Mouse (Mus musculus) intestine, embryonic 16.5 days (tissue): ENCODE measurements around the gene Zmynd8. TPM values are rescaled to one million over a fixed set of nuclear protein-coding genes. Genes with fewer than 3 reads are reported as not detected.

Experiments
- ATAC-seq: fragments of 200-750 bp; cut with Nextera tagmentation; 2 replicates; pipeline ENCODE4 v1.8.0; 2017; ENCODE audit warnings: moderate TSS enrichment, moderate library complexity
- H3K27ac ChIP-seq: fragments of 300-500 bp; sonication (generic); 2 replicates; pipeline ENCODE4 v1.5.1; 2014; ENCODE audit warnings: mild to moderate bottlenecking, low read length
- H3K27me3 ChIP-seq: fragments of 300-500 bp; sonication (generic); replicated peaks from 2 replicates; pipeline ENCODE4 v1.6.1; 2014; ENCODE audit warnings: low read length, control low read depth, mixed read lengths; ENCODE audit not compliant: control insufficient read depth, insufficient read depth
- H3K36me3 ChIP-seq: fragments of 300-500 bp; sonication (generic); 2 replicates; pipeline ENCODE4 v1.6.1; 2014; ENCODE audit warnings: low read length, control low read depth; ENCODE audit not compliant: control insufficient read depth, insufficient read depth
- H3K4me1 ChIP-seq: fragments of 300-500 bp; sonication (generic); 2 replicates; pipeline ENCODE4 v1.6.1; 2014; ENCODE audit warnings: low read length, control low read depth, mixed read lengths; ENCODE audit not compliant: control insufficient read depth, insufficient read depth
- H3K4me2 ChIP-seq: fragments of 300-500 bp; sonication (generic); 2 replicates; pipeline ENCODE4 v1.6.1; 2014; ENCODE audit warnings: low read depth, low read length, control low read depth
- H3K4me3 ChIP-seq: fragments of 300-500 bp; sonication (generic); 2 replicates; pipeline ENCODE4 v1.5.1; 2014; ENCODE audit warnings: mild to moderate bottlenecking, low read length
- H3K9ac ChIP-seq: fragments of 300-500 bp; sonication (generic); 2 replicates; pipeline ENCODE4 v1.6.1; 2014; ENCODE audit warnings: low read depth, low read length
- H3K9me3 ChIP-seq: fragments of 300-500 bp; sonication (generic); 2 replicates; pipeline ENCODE4 v1.6.1; 2016; ENCODE audit warnings: low read length, control low read depth; ENCODE audit not compliant: control insufficient read depth
- WGBS: fragments of 180-500 bp; shearing (Covaris S2); extraction: QIAGEN DNeasy Blood & Tissue Kit; methylation state at CpG from one replicate; pipeline ENCODE4 v1.1.7; 2014; 5-methylcytosine and 5-hydroxymethylcytosine counted together
- polyA plus RNA-seq: library from polyadenylated mRNA; unstranded; fragments of >200 nt; fragmentation: Nextera tagmentation; extraction: Ambion mirVana; gene quantifications from 2 replicates; pipeline ENCODE4 v1.2.1, GENCODE M21; 2015

Zmynd8 gene
- polyA plus RNA-seq, 1 experiment from 2014 or later: 61.6 TPM

DNA sequence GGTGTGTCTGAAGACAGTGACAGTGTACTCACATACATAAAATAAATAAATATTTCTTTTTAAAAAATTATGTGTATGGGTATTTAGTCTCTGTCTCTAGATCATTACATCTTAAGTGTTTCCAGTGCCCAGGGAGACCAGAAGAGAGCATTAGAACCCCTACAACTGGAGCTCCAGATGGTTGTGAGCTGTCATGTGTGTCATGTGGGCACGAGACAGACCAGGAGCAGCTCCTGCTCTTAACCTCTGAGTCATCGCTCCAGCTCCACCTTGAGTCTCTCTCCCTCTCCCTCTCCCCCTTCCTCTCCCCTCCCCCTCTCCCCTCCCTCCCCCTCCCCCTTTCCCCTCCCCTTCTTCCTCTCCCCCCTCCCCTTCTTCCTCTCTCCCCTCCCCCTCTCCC is 25.9 kb upstream of the Zmynd8 start:
- peaks cover 7% of the 10 kb centered on the region; the same call in 1 of the 2 replicates for H3K9me3 ChIP-seq
- H3K36me3 ChIP-seq: no peaks in the 10 kb centered on the region
- H3K4me2 ChIP-seq: no peak overlapping the region
- H3K4me1 ChIP-seq: peaks cover 4% of the 10 kb centered on the region; the same call in 1 of the 2 replicates
- 53% methylated on average over 2 of the region's 2 CpGs for WGBS
- no peak overlapping the region for H3K27ac ChIP-seq
- no peaks in the 10 kb centered on the region for H3K27me3 ChIP-seq
- no peak overlapping the region for H3K9ac ChIP-seq
- no peak overlapping the region for H3K4me3 ChIP-seq
- no peak for ATAC-seq

DNA sequence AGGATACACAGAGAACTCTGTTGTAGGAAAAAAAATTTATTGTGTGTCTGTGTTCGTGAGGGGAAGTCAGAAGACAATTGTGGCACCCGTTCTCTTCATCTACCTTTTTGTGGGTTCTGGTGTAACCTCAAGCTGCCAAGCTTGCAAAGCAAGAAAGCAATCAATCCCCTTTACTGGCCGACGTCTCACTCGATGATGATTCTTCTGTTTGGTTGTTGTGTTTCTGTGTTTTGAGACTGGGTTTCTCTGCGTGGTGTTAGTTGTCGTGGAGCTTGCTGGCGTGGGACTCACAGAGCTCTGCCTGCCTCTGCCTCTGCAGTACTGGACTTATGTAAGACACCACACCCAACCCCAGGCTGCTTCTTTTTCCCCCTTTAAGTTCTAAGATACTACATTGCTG is 24.9 kb upstream of the Zmynd8 start:
- no peaks in the 10 kb centered on the region for H3K27me3 ChIP-seq
- H3K4me3 ChIP-seq: no peak overlapping the region
- ATAC-seq: no peak
- peaks cover 7% of the 10 kb centered on the region; the same call in 1 of the 2 replicates for H3K9me3 ChIP-seq
- 87% methylated on average over 8 of the region's 8 CpGs for WGBS
- H3K36me3 ChIP-seq: no peaks in the 10 kb centered on the region
- no peak overlapping the region for H3K4me2 ChIP-seq
- peaks cover 4% of the 10 kb centered on the region; the same call in 1 of the 2 replicates for H3K4me1 ChIP-seq
- no peak overlapping the region for H3K9ac ChIP-seq
- no peak overlapping the region for H3K27ac ChIP-seq

DNA sequence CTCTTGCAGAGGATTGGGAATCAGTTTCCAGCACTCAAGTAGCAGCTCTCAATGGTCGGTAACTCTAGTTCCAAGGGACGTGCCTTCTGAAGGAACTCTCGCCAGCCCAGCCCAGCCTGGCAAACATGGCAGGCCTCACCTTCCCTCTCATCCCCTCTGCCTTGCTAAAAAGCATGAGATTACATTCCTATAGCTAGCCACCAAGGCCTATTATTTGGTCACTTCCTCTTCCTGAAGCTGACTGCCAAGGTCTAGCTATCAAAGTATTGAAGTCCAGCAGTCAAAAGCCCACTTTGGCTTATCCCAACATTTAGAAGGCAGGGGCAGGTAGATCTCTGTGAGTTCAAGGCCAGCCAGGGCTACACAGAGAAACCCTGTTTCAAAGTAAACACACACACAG is 24.2 kb upstream of the Zmynd8 start:
- Histone ChIP-seq H3K36me3 (no peaks in the 10 kb centered on the region), H3K9me3 (peaks cover 7% of the 10 kb centered on the region; the same call in 1 of the 2 replicates), H3K27ac (peak overlapping the region; percentile 50), H3K4me2 (no peak overlapping the region), H3K9ac (no peak overlapping the region), H3K4me1 (peaks cover 4% of the 10 kb centered on the region; the same call in 1 of the 2 replicates), H3K4me3 (no peak overlapping the region), H3K27me3 (no peaks in the 10 kb centered on the region)
- ATAC-seq: no peak
- WGBS: 77% methylated on average over 3 of the region's 3 CpGs

DNA sequence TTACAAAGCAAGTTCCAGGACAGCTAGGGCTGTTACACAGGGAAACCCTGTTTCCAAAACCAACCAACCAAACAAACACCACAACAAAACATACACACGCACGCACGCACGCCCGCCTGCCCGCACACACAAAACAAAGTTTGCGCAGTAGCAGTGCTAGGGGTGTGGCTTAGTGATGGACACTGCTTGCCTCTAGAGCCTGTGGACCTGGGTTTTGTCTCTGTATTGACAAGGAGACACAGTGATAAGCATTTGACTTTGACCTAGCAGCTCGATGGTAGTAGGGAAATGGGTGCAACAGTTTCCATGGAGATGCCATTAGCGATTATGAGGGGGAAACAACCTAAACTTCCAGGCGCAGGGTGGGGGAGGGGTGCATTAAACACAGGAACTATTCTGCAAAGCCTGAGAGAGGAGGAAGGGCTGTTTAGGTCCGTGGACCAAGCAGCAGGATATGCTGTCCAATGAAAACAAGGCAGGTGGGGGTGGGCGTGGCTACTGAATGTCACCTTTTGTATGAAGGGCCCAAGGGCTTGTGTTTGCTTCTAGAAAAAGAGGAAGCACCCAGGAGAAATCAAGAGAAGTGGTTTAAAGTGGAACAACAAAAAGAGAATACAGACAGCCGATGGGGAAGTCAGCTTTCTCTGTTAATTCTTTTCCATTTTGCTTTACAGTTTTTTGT is 23.4 kb upstream of the Zmynd8 start:
- H3K9ac ChIP-seq: no peak overlapping the region
- H3K4me2 ChIP-seq: no peak overlapping the region
- no peak overlapping the region for H3K4me3 ChIP-seq
- peaks cover 4% of the 10 kb centered on the region; the same call in 1 of the 2 replicates for H3K4me1 ChIP-seq
- no peaks in the 10 kb centered on the region for H3K27me3 ChIP-seq
- 0 out of 2 replicates have a peak, but pooled peaks cover under 1% of the 10 kb centered on the region for H3K9me3 ChIP-seq
- peak; percentile 94 for ATAC-seq
- 49% methylated on average over 13 of the region's 13 CpGs for WGBS
- H3K36me3 ChIP-seq: no peaks in the 10 kb centered on the region
- peak overlapping the region; percentile 50; the same call in 1 of the 2 replicates for H3K27ac ChIP-seq

DNA sequence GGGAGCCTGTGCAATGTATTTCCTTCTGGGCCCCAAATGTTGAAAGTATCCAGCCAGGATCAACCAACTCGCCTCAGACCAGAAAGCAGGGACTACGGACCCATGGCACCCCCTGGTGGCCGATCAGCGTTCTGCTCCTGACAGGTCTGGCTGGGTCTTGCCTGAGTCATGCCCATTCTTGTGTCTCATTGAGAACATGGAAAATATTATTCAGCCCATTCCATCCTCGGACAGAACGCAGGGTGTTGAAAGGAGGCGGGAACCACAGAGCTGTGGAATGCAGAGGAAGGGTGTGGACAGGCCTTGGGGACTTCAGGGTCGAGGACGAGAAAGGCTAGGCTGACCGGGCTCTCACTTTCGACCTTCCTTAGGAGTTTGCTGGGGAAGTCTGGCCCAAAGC is 15.5 kb upstream of the Zmynd8 start:
- H3K4me1 ChIP-seq: peaks cover 9% of the 10 kb centered on the region
- no peaks in the 10 kb centered on the region for H3K9me3 ChIP-seq
- no peak overlapping the region for H3K9ac ChIP-seq
- H3K4me3 ChIP-seq: no peak overlapping the region
- H3K36me3 ChIP-seq: no peaks in the 10 kb centered on the region
- 23% methylated on average over 11 of the region's 11 CpGs for whole genome bisulfite sequencing
- H3K27me3 ChIP-seq: no peaks in the 10 kb centered on the region
- H3K27ac ChIP-seq: no peak overlapping the region
- H3K4me2 ChIP-seq: no peak overlapping the region
- ATAC-seq: peak; percentile 64

DNA sequence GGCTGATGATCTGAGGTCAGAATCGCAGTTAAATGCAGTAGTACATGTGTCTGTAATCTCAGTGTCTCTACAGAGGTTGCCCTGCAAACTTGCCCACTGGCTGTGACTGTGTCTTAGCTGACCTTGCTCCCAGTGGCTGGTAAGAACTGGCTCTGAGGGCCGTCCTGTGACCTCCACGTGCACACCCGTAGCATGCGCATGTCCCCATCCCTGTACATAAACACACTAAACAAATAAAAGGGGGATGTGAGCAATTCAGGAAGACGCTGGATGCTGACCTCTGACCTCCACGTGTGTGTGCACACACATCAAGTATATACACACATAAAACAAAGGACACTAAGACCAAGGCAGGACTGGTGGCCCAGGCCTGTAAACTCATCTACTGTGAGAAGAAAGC is 14.3 kb upstream of the Zmynd8 start:
- 60% methylated on average over 7 of the region's 7 CpGs for WGBS
- H3K4me1 ChIP-seq: peaks cover 9% of the 10 kb centered on the region
- no peak overlapping the region for H3K9ac ChIP-seq
- H3K9me3 ChIP-seq: no peaks in the 10 kb centered on the region
- H3K27ac ChIP-seq: no peak overlapping the region
- no peaks in the 10 kb centered on the region for H3K36me3 ChIP-seq
- no peak overlapping the region for H3K4me3 ChIP-seq
- ATAC-seq: no peak
- H3K27me3 ChIP-seq: no peaks in the 10 kb centered on the region
- no peak overlapping the region for H3K4me2 ChIP-seq

DNA sequence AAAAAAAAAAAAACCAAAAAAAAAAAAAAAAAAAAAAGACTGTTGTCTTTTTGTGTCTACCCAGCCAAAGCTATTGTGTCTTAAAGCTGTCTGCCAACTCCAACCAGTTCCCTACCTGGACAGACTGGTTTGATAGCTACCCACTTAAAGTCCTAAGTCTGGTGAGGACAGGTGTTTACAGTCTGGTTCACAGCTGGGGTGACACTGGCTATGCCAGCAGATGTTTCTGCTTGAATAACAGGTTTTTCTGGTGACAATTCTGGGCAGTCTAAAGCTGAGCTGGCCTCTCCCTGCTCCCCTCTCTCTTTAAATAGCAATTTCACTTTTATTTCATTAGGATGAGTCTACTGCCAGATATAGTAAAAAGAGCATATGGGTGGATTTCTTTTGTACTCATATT is 10.9 kb upstream of the Zmynd8 start:
- no peak overlapping the region for H3K4me2 ChIP-seq
- H3K36me3 ChIP-seq: no peaks in the 10 kb centered on the region
- H3K4me3 ChIP-seq: no peak overlapping the region
- peaks cover 18% of the 10 kb centered on the region for H3K4me1 ChIP-seq
- no peaks in the 10 kb centered on the region for H3K9me3 ChIP-seq
- peak; percentile 85 for ATAC-seq
- H3K27ac ChIP-seq: no peak overlapping the region
- no peaks in the 10 kb centered on the region for H3K27me3 ChIP-seq
- H3K9ac ChIP-seq: no peak overlapping the region

DNA sequence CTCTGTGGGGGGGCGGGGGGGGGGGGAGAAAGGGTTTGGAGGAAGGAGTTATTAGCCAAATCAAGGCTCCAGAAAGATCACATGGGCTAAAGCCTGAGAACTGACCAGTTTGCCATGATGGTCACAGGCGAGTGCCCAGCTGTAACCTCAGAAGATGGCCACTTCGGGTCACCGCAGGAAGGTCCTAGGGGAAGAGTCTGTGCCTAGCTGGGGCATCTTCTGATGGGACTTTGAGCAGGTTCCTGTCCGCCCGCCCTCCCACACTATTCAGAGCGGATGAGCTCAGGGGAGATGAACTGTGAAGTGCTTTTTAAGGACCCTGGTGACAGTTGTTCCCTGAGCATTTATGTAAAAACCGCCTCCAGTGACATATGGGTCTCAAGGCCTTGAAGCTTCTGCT is 8.4 kb upstream of the Zmynd8 start:
- no peak overlapping the region for H3K27ac ChIP-seq
- peaks cover 14% of the 10 kb centered on the region; the same call in 1 of the 2 replicates for H3K4me1 ChIP-seq
- WGBS: 68% methylated on average over 7 of the region's 8 CpGs
- no peaks in the 10 kb centered on the region for H3K27me3 ChIP-seq
- no peak overlapping the region for H3K4me2 ChIP-seq
- no peaks in the 10 kb centered on the region for H3K36me3 ChIP-seq
- no peak for ATAC-seq
- no peak overlapping the region; the same call in 1 of the 2 replicates for H3K9ac ChIP-seq
- H3K4me3 ChIP-seq: no peak overlapping the region
- no peaks in the 10 kb centered on the region for H3K9me3 ChIP-seq

DNA sequence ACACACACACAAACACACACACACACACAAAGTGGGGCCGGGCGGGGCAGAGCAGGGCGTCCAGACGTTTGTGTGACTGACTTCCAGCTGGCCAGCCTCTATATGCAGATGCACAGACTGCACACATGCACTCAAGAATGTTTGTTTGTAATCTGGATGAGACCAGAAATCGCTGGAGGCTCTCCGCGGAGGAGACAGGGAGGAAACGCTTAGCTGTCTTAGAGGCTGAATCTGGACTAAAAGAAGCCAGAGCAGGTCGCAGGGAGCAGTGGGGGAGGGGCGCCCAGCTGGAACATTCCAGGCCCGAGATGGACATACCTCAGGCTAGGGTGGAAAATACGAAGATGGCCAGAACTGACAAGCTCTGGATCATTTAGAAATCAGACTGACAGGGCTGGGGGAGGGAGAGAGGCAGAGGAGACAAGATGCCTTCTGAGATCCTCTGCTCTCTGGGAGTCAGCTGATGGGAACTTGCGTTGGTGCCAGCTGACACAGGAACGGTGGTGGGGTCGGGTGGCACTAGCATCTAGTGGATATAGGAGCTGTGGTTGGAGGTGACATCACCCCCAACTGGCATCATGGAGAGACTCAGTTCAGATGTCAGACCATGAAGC is 7.6 kb upstream of the Zmynd8 start:
- H3K27me3 ChIP-seq: no peaks in the 10 kb centered on the region
- peak overlapping the region; percentile 53 for H3K27ac ChIP-seq
- WGBS: 15% methylated on average over 15 of the region's 15 CpGs
- no peak overlapping the region for H3K4me2 ChIP-seq
- H3K9me3 ChIP-seq: no peaks in the 10 kb centered on the region
- H3K9ac ChIP-seq: no peak overlapping the region
- H3K4me1 ChIP-seq: peaks cover 14% of the 10 kb centered on the region; the same call in 1 of the 2 replicates
- no peak overlapping the region for H3K4me3 ChIP-seq
- ATAC-seq: peak; percentile 60
- H3K36me3 ChIP-seq: no peaks in the 10 kb centered on the region
